Mouse (Mus musculus) ES-E14 (cell line): ENCODE measurements at regions not wholly inside any gene's neighbourhood (a gene's known extent, or its start where the extent isn't known, plus 50 kb on each side); places are given as distances from the start of the nearest gene placed in this dataset.

Experiments
- CHD2 ChIP-seq: IDR thresholded peaks from 2 replicates; pipeline ENCODE4 v1.6.1; 2014; ENCODE audit warnings: mild to moderate bottlenecking, low read depth, low read length, inconsistent platforms
- HCFC1 ChIP-seq: IDR thresholded peaks from 2 replicates; pipeline ENCODE4 v1.6.1; 2012; ENCODE audit warnings: low read length, inconsistent platforms, borderline replicate concordance; ENCODE audit not compliant: insufficient read depth
- ZC3H11A ChIP-seq: IDR thresholded peaks from 2 replicates; pipeline ENCODE4 v1.6.1; 2012; ENCODE audit warnings: low read depth, mild to moderate bottlenecking, inconsistent platforms, low read length, borderline replicate concordance
- ZNF384 ChIP-seq: IDR thresholded peaks from 2 replicates; pipeline ENCODE4 v1.6.1; 2012; ENCODE audit warnings: low read depth, low read length, inconsistent platforms

DNA sequence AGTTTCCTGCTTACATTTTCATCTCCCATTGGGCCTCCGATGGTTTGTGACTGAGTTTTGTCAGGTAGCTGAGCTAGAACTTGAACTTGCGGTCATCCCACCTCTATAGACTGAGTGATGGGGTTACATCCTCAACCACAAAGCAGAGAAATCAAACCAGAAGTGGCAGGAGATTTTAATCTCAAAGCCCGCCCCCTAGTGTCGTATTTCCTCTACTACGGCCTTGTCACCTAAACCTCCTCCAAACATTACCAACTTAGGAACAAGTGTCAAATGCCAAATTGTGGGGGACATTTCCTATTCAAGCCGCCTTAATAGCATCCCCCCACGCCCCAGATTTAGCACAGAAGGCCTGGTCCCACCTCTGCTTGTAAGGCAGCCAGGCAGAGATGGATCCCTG, 286.3 kb upstream of the Lrig3 start:
- TF ChIP-seq HCFC1, result no peak
- no peak for TF ChIP-seq ZC3H11A
- no peak for TF ChIP-seq ZNF384
- no peak for TF ChIP-seq CHD2
